Mouse (Mus musculus): Measurements from ENCODE around the gene Slit1. TPM values are rescaled to one million over a fixed set of nuclear protein-coding genes. Genes with fewer than 3 reads are reported as not detected.

Slit1 gene
- polyA plus RNA-seq, 1 experiment from 2014 or later = 2.3 TPM

GRCm38 (mm10) chr19:41597170-41597894 is 146.1 kb downstream of the Slit1 start:
- DNase-seq (ENCODE audit: low spot score) = no peak
- WGBS = 86% methylated on average over 6 of the region's 6 CpGs
- H3K4me1 ChIP-seq = peaks cover 10% of the 10 kb centered on the region
- peaks cover 11% of the 10 kb centered on the region; the same call in 1 of the 2 replicates for H3K27me3 ChIP-seq (replicated peaks; ENCODE audit: low read depth, poor library complexity, severe bottlenecking)
- no peak overlapping the region for H3K27ac ChIP-seq (replicated peaks)
- H3K9me3 ChIP-seq = no peaks in the 10 kb centered on the region
- H3K36me3 ChIP-seq (replicated peaks) = no peaks in the 10 kb centered on the region
- H3K4me3 ChIP-seq = no peak overlapping the region

- 88% methylated on average over 12 of the region's 12 CpGs for WGBS
- Histone ChIP-seq H3K27ac (replicated peaks) (no peak overlapping the region), H3K36me3 (replicated peaks) (peaks cover under 1% of the 10 kb centered on the region), H3K4me1 (no peaks in the 10 kb centered on the region), H3K9me3 (no peaks in the 10 kb centered on the region), H3K4me3 (no peak overlapping the region), H3K27me3 (replicated peaks; ENCODE audit: low read depth, poor library complexity, severe bottlenecking) (no peaks in the 10 kb centered on the region)
- DNase-seq (ENCODE audit: low spot score) = no peak
Observed at GRCm38 (mm10) chr19:41591808-41592207, 151.7 kb downstream of the Slit1 start.

GRCm38 (mm10) chr19:41589681-41590080 is 153.8 kb downstream of the Slit1 start:
- 84% methylated on average over 8 of the region's 8 CpGs for WGBS
- Histone ChIP-seq H3K9me3 (no peaks in the 10 kb centered on the region), H3K4me3 (no peak overlapping the region), H3K4me1 (peaks cover 12% of the 10 kb centered on the region; the same call in 1 of the 2 replicates), H3K27ac (replicated peaks) (no peak overlapping the region), H3K27me3 (replicated peaks; ENCODE audit: low read depth, poor library complexity, severe bottlenecking) (no peaks in the 10 kb centered on the region), H3K36me3 (replicated peaks) (peaks cover 21% of the 10 kb centered on the region)
- DNase-seq (ENCODE audit: low spot score) = no peak

- H3K27ac ChIP-seq (replicated peaks) = no peak overlapping the region
- H3K4me3 ChIP-seq = no peak overlapping the region
- peaks cover 12% of the 10 kb centered on the region; the same call in 1 of the 2 replicates for H3K4me1 ChIP-seq
- peaks cover 28% of the 10 kb centered on the region for H3K36me3 ChIP-seq (replicated peaks)
- H3K9me3 ChIP-seq = no peaks in the 10 kb centered on the region
- DNase-seq (ENCODE audit: low spot score) = no peak
- H3K27me3 ChIP-seq (replicated peaks; ENCODE audit: low read depth, poor library complexity, severe bottlenecking) = no peaks in the 10 kb centered on the region
- 87% methylated on average over 7 of the region's 7 CpGs for WGBS
Observed at GRCm38 (mm10) chr19:41589026-41589425, 154.4 kb downstream of the Slit1 start.

- Histone ChIP-seq H3K36me3 (replicated peaks) (peaks cover 42% of the 10 kb centered on the region), H3K4me1 (peaks cover 12% of the 10 kb centered on the region; the same call in 1 of the 2 replicates), H3K27me3 (replicated peaks; ENCODE audit: low read depth, poor library complexity, severe bottlenecking) (no peaks in the 10 kb centered on the region), H3K9me3 (no peaks in the 10 kb centered on the region), H3K27ac (replicated peaks) (no peak overlapping the region), H3K4me3 (no peak overlapping the region)
- WGBS = 89% methylated on average over 20 of the region's 20 CpGs
- DNase-seq (ENCODE audit: low spot score) = no peak
Observed at GRCm38 (mm10) chr19:41587431-41588222, 155.8 kb downstream of the Slit1 start.

- Histone ChIP-seq H3K36me3 (replicated peaks) (peaks cover 51% of the 10 kb centered on the region), H3K27me3 (replicated peaks; ENCODE audit: low read depth, poor library complexity, severe bottlenecking) (no peaks in the 10 kb centered on the region), H3K27ac (replicated peaks) (no peak overlapping the region), H3K9me3 (no peaks in the 10 kb centered on the region), H3K4me1 (peaks cover 12% of the 10 kb centered on the region; the same call in 1 of the 2 replicates), H3K4me3 (no peak overlapping the region)
- DNase-seq (ENCODE audit: low spot score) = no peak
- 95% methylated on average over 10 of the region's 10 CpGs for WGBS
Observed at GRCm38 (mm10) chr19:41586752-41587151, 156.7 kb downstream of the Slit1 start.

GRCm38 (mm10) chr19:41582918-41583514 is 160.4 kb downstream of the Slit1 start:
- Histone ChIP-seq H3K9me3 (no peaks in the 10 kb centered on the region), H3K27me3 (replicated peaks; ENCODE audit: low read depth, poor library complexity, severe bottlenecking) (no peaks in the 10 kb centered on the region), H3K27ac (replicated peaks) (no peak overlapping the region), H3K4me1 (peaks cover 12% of the 10 kb centered on the region; the same call in 1 of the 2 replicates), H3K36me3 (replicated peaks) (peaks cover 55% of the 10 kb centered on the region), H3K4me3 (no peak overlapping the region)
- no peak for DNase-seq (ENCODE audit: low spot score)
- 96% methylated on average over 5 of the region's 5 CpGs for WGBS

GRCm38 (mm10) chr19:41581706-41582420 is 161.6 kb downstream of the Slit1 start, which contains the start of gene Gm340:
Gm340 (plus strand) TSS chr19:41582370.
- no peak for DNase-seq (ENCODE audit: low spot score)
- H3K4me1 ChIP-seq = peaks cover 12% of the 10 kb centered on the region; the same call in 1 of the 2 replicates
- no peaks in the 10 kb centered on the region for H3K9me3 ChIP-seq
- no peak within 1 kb of the TSS for H3K27ac ChIP-seq (replicated peaks)
- no peak within 1 kb of the TSS for H3K4me3 ChIP-seq
- no peaks in the 10 kb centered on the region for H3K27me3 ChIP-seq (replicated peaks; ENCODE audit: low read depth, poor library complexity, severe bottlenecking)
- H3K36me3 ChIP-seq (replicated peaks) = peaks cover 55% of the 10 kb centered on the region
- WGBS = 93% methylated on average over 23 of the region's 23 CpGs

- 92% methylated on average over 4 of the region's 4 CpGs for WGBS
Observed at GRCm38 (mm10) chr19:41579311-41579920, 164.0 kb downstream of the Slit1 start.

GRCm38 (mm10) chr19:41577576-41577975 is 165.9 kb downstream of the Slit1 start:
- H3K4me1 ChIP-seq = peaks cover 10% of the 10 kb centered on the region
- H3K27me3 ChIP-seq (replicated peaks; ENCODE audit: low read depth, poor library complexity, severe bottlenecking) = no peaks in the 10 kb centered on the region
- H3K9me3 ChIP-seq = no peaks in the 10 kb centered on the region
- H3K36me3 ChIP-seq (replicated peaks) = peaks cover 13% of the 10 kb centered on the region
- H3K27ac ChIP-seq (replicated peaks) = no peak overlapping the region
- H3K4me3 ChIP-seq = no peak overlapping the region
- no peak for DNase-seq (ENCODE audit: low spot score)

More at GRCm38 (mm10) chr19:41579311-41579920, 164.0 kb downstream of the Slit1 start:
- H3K4me3 ChIP-seq = no peak overlapping the region
- DNase-seq (ENCODE audit: low spot score) = no peak
- no peak overlapping the region for H3K27ac ChIP-seq (replicated peaks)
- peaks cover 3% of the 10 kb centered on the region; the same call in 1 of the 2 replicates for H3K4me1 ChIP-seq
- H3K36me3 ChIP-seq (replicated peaks) = peaks cover 31% of the 10 kb centered on the region
- H3K9me3 ChIP-seq = no peaks in the 10 kb centered on the region
- no peaks in the 10 kb centered on the region for H3K27me3 ChIP-seq (replicated peaks; ENCODE audit: low read depth, poor library complexity, severe bottlenecking)

- WGBS = 93% methylated on average over 2 of the region's 2 CpGs
- Histone ChIP-seq H3K27ac (replicated peaks) (no peak overlapping the region), H3K36me3 (replicated peaks) (no peaks in the 10 kb centered on the region), H3K4me3 (no peak overlapping the region), H3K9me3 (no peaks in the 10 kb centered on the region), H3K27me3 (replicated peaks; ENCODE audit: low read depth, poor library complexity, severe bottlenecking) (no peaks in the 10 kb centered on the region), H3K4me1 (peaks cover 14% of the 10 kb centered on the region)
- no peak for DNase-seq (ENCODE audit: low spot score)
Observed at GRCm38 (mm10) chr19:41573700-41574099, 169.8 kb downstream of the Slit1 start.

Data from embryonic facial prominence, embryonic 10.5 days (tissue).